Mouse (Mus musculus): ENCODE data around the gene Calm1. TPM values are rescaled to one million over a fixed set of nuclear protein-coding genes. Genes with fewer than 3 reads are reported as not detected.
"Not testable (repeated sequence)": the region's sequence is repeated elsewhere in the genome, so short reads cannot be mapped to it uniquely, and the experiment has no call there.

Calm1 gene
- polyA plus RNA-seq, 1 experiment = 594 TPM

- Histone ChIP-seq H3K4me3 (ENCODE audit: insufficient read depth, low read length) (no peak overlapping the region), H3K27ac (ENCODE audit: insufficient read depth, low read length) (no peak overlapping the region)
Measured at GRCm38 (mm10) chr12:100176469-100177056, 22.7 kb upstream of the Calm1 start.

GRCm38 (mm10) chr12:100178898-100179440, 20.3 kb upstream of the Calm1 start:
- Histone ChIP-seq H3K4me3 (ENCODE audit: insufficient read depth, low read length) (no peak overlapping the region), H3K4me1 (ENCODE audit: control insufficient read depth, insufficient read depth, low read length) (peaks cover 2% of the 10 kb centered on the region; the same call in 1 of the 2 replicates), H3K27ac (ENCODE audit: insufficient read depth, low read length) (no peak overlapping the region)
- TF ChIP-seq POLR2A (IDR thresholded peaks at IDR 0.05; ENCODE audit: low read depth, low read length) (no peak), CTCF (IDR thresholded peaks at IDR 0.05; ENCODE audit: borderline replicate concordance, insufficient read depth, low read length) (no peak)

More at GRCm38 (mm10) chr12:100176469-100177056, 22.7 kb upstream of the Calm1 start:
- H3K4me1 ChIP-seq (ENCODE audit: control insufficient read depth, insufficient read depth, low read length) = no peaks in the 10 kb centered on the region; the same call in 1 of the 2 replicates
- no peak for TF ChIP-seq POLR2A (IDR thresholded peaks at IDR 0.05; ENCODE audit: low read depth, low read length)
- no peak for TF ChIP-seq CTCF (IDR thresholded peaks at IDR 0.05; ENCODE audit: borderline replicate concordance, insufficient read depth, low read length)

- no peak overlapping the region for H3K4me3 ChIP-seq (ENCODE audit: insufficient read depth, low read length)
- no peak for TF ChIP-seq CTCF (IDR thresholded peaks at IDR 0.05; ENCODE audit: borderline replicate concordance, insufficient read depth, low read length)
- no peak for TF ChIP-seq POLR2A (IDR thresholded peaks at IDR 0.05; ENCODE audit: low read depth, low read length)
- H3K27ac ChIP-seq (ENCODE audit: insufficient read depth, low read length) = no peak overlapping the region
- H3K4me1 ChIP-seq (ENCODE audit: control insufficient read depth, insufficient read depth, low read length) = peaks cover 6% of the 10 kb centered on the region; the same call in 1 of the 2 replicates
Measured at GRCm38 (mm10) chr12:100180802-100181201, 18.4 kb upstream of the Calm1 start.

DNA sequence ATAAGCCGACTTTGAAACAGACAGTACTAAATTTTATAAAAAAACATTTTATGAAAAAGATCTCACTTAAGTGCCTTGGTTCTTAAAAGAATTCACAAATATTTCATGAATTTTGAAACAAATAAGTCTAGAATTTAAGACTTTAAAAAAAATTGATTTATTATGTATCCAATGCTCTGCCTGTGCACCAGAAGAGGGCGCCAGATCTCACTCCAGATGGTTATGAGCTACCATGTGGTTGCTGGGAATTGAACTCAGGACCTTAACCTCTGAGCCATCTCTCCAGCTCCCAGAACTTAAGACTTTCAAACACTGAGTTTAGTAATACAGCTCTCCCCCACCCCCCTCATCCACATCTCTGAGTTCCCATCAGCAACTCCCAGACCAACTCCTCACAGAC, 16.6 kb upstream of the Calm1 start:
- no peak overlapping the region for H3K27ac ChIP-seq (ENCODE audit: insufficient read depth, low read length)
- H3K4me1 ChIP-seq (ENCODE audit: control insufficient read depth, insufficient read depth, low read length) = peaks cover 10% of the 10 kb centered on the region; the same call in 1 of the 2 replicates
- no peak for TF ChIP-seq CTCF (IDR thresholded peaks at IDR 0.05; ENCODE audit: borderline replicate concordance, insufficient read depth, low read length)
- no peak for TF ChIP-seq POLR2A (IDR thresholded peaks at IDR 0.05; ENCODE audit: low read depth, low read length)
- H3K4me3 ChIP-seq (ENCODE audit: insufficient read depth, low read length) = no peak overlapping the region

GRCm38 (mm10) chr12:100183970-100184369, 15.3 kb upstream of the Calm1 start:
- Histone ChIP-seq H3K4me1 (ENCODE audit: control insufficient read depth, insufficient read depth, low read length) (peaks cover 10% of the 10 kb centered on the region), H3K27ac (ENCODE audit: insufficient read depth, low read length) (no peak overlapping the region), H3K4me3 (ENCODE audit: insufficient read depth, low read length) (no peak overlapping the region)
- TF ChIP-seq POLR2A (IDR thresholded peaks at IDR 0.05; ENCODE audit: low read depth, low read length) (no peak), CTCF (IDR thresholded peaks at IDR 0.05; ENCODE audit: borderline replicate concordance, insufficient read depth, low read length) (no peak)

GRCm38 (mm10) chr12:100184976-100185375, 14.3 kb upstream of the Calm1 start:
- H3K4me1 ChIP-seq (ENCODE audit: control insufficient read depth, insufficient read depth, low read length); H3K27ac ChIP-seq (ENCODE audit: insufficient read depth, low read length); H3K4me3 ChIP-seq (ENCODE audit: insufficient read depth, low read length): not testable (repeated sequence)

GRCm38 (mm10) chr12:100185897-100186296, 13.3 kb upstream of the Calm1 start:
- H3K4me3 ChIP-seq (ENCODE audit: insufficient read depth, low read length) = no peak overlapping the region
- TF ChIP-seq POLR2A (IDR thresholded peaks at IDR 0.05; ENCODE audit: low read depth, low read length) = no peak
- no peak for TF ChIP-seq CTCF (IDR thresholded peaks at IDR 0.05; ENCODE audit: borderline replicate concordance, insufficient read depth, low read length)
- no peak overlapping the region for H3K27ac ChIP-seq (ENCODE audit: insufficient read depth, low read length)
- peaks cover 10% of the 10 kb centered on the region for H3K4me1 ChIP-seq (ENCODE audit: control insufficient read depth, insufficient read depth, low read length)

DNA sequence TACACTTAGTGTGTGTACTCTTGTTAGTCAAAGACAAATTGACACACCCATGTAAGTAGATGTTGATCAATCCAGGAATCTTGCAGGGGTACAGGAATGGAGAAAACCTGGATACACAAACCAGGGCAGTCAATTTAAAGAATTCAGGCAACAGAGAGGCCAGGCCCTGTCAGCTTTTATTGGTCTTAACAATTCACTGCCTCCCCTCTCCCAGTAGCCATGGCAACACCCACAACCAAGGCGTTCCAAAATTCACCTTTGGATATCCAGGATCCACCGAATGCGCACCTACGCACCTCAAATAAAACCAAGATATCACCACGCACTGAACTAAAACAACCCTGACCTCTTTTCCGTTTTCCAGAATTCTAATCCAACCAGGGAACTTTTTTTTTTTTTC, 12.9 kb upstream of the Calm1 start:
- H3K4me1 ChIP-seq (ENCODE audit: control insufficient read depth, insufficient read depth, low read length) = peaks cover 10% of the 10 kb centered on the region
- no peak for TF ChIP-seq CTCF (IDR thresholded peaks at IDR 0.05; ENCODE audit: borderline replicate concordance, insufficient read depth, low read length)
- TF ChIP-seq POLR2A (IDR thresholded peaks at IDR 0.05; ENCODE audit: low read depth, low read length) = peak; percentile 40; the same call in 1 of the 2 replicates
- H3K27ac ChIP-seq (ENCODE audit: insufficient read depth, low read length) = peak overlapping the region; percentile 99
- peak overlapping the region; percentile 78 for H3K4me3 ChIP-seq (ENCODE audit: insufficient read depth, low read length)

DNA sequence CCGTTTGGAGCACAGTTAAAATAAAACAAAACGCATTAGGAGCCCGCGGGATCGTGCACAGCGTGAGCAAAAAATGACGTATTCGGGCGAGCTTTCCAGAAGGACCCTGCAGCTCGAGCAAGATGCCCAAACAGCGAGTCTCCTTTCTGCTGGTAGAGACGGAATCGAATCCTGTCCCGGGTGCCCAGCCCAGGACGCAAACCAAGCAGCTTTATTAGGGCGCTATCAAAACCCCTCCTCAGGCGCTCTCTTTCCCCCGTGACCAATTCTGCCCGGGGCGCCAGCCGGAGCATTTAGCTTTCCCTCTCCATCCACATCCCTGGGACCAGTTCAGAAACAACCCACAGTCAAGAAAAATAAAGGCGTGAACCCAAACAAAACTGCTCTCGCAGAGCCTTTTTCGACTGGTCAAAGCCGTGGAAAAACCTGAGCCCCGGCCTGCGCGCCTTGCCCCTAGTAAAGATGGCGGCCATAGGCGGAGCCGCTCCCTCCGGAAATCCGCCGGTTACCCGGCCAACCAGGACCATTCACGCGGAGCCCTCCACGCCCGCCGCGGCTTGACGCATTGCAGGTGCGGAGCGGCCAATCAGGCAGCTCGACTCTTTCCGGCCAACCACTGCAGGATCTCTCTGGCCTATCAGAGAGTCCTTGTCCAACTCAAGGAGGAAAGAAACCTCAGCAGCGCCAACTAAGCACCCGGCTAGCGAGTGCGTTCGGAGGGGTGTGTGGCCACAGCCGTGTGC, 12.1 kb upstream of the Calm1 start:
- peak overlapping the region; percentile 99 for H3K27ac ChIP-seq (ENCODE audit: insufficient read depth, low read length)
- TF ChIP-seq POLR2A (IDR thresholded peaks at IDR 0.05; ENCODE audit: low read depth, low read length) (peak; percentile 53), CTCF (IDR thresholded peaks at IDR 0.05; ENCODE audit: borderline replicate concordance, insufficient read depth, low read length) (no peak)
- H3K4me3 ChIP-seq (ENCODE audit: insufficient read depth, low read length) = peak overlapping the region; percentile 78
- peaks cover 10% of the 10 kb centered on the region for H3K4me1 ChIP-seq (ENCODE audit: control insufficient read depth, insufficient read depth, low read length)
